Mouse (Mus musculus) liver, postnatal 0 days (tissue): ENCODE measurements around the gene Best1.

Experiments
- CTCF ChIP-seq: sonication (generic); IDR thresholded peaks from 2 replicates; pipeline ENCODE4 v1.5.1; 2016; ENCODE audit warnings: antibody characterized with exemption, low read depth
- EP300 ChIP-seq: IDR thresholded peaks from 2 replicates; pipeline ENCODE4 v1.6.1; 2016; ENCODE audit warnings: antibody characterized with exemption, low read depth, mild to moderate bottlenecking

DNA sequence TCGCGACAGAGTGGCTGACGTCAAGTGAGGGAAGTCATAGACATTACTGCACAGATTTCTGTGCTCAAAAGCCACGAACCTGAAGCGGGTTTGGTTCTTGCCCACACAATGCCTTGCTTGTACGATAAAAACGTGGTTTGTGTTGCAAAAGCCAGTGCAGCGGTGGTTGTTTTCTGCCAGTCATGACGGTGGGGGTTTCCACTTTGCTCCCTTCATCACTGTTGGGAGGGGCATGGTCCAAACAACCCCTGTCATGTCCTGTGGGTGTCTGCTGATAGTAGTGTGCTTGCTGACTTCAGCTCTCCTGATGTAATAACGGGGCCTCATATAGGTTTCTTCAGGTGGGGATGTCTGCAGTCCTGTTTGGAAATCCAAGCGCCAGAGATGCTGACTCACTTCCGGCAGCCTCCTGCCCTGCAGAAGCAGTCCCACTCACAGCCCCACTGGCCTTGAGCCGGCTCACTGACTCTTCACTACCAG lies 62.6 kb downstream of the Best1 start:
- no peak for TF ChIP-seq CTCF
- peak; percentile 69 for TF ChIP-seq EP300
